Mouse (Mus musculus) myocyte (in vitro differentiated cells): Measurements from ENCODE around the gene Wnt10b.

ENCODE experiments used
- CEBPB ChIP-seq: IDR thresholded peaks from 2 replicates; pipeline ENCODE4 v1.6.1; 2011; ENCODE audit warnings: mild to moderate bottlenecking, moderate library complexity; ENCODE audit not compliant: poor library complexity, insufficient read depth, severe bottlenecking
- E2F4 ChIP-seq: IDR thresholded peaks from one replicate; pipeline ENCODE4 v1.6.1; 2011; ENCODE audit warnings: mild to moderate bottlenecking, control low read depth, moderate library complexity; ENCODE audit not compliant: insufficient read depth
- MAX ChIP-seq: IDR thresholded peaks from one replicate; pipeline ENCODE4 v1.6.1; 2011; ENCODE audit warnings: low read depth, mild to moderate bottlenecking, control low read depth
- MYOG ChIP-seq, 3 experiments: IDR thresholded peaks; one replicate each; pipeline ENCODE4 v1.6.1; 2011; ENCODE audit warnings: control low read depth in 2 of 3, low read depth in 2 of 3, mild to moderate bottlenecking in 2 of 3; ENCODE audit not compliant: insufficient read length in 2 of 3, control insufficient read depth in 1 of 3, insufficient read depth in 1 of 3
- POLR2A ChIP-seq: IDR thresholded peaks from one replicate; pipeline ENCODE4 v1.6.1; 2011; ENCODE audit warnings: low read depth, mild to moderate bottlenecking, control low read depth, moderate library complexity; ENCODE audit not compliant: insufficient read length
- POLR2AphosphoS2 ChIP-seq: IDR thresholded peaks from one replicate; pipeline ENCODE4 v1.6.1; 2011; ENCODE audit warnings: low read depth, control low read depth; ENCODE audit not compliant: insufficient read length
- SRF ChIP-seq: IDR thresholded peaks from one replicate; pipeline ENCODE4 v1.6.1; 2011; ENCODE audit warnings: low read depth; ENCODE audit not compliant: control insufficient read depth, insufficient read length
- TCF12 ChIP-seq: IDR thresholded peaks from one replicate; pipeline ENCODE4 v1.6.1; 2011; ENCODE audit warnings: mild to moderate bottlenecking, control low read depth; ENCODE audit not compliant: poor library complexity, insufficient read depth, severe bottlenecking
- USF1 ChIP-seq: IDR thresholded peaks from one replicate; pipeline ENCODE4 v1.6.1; 2011; ENCODE audit warnings: low read depth, mild to moderate bottlenecking, control low read depth, moderate library complexity

DNA sequence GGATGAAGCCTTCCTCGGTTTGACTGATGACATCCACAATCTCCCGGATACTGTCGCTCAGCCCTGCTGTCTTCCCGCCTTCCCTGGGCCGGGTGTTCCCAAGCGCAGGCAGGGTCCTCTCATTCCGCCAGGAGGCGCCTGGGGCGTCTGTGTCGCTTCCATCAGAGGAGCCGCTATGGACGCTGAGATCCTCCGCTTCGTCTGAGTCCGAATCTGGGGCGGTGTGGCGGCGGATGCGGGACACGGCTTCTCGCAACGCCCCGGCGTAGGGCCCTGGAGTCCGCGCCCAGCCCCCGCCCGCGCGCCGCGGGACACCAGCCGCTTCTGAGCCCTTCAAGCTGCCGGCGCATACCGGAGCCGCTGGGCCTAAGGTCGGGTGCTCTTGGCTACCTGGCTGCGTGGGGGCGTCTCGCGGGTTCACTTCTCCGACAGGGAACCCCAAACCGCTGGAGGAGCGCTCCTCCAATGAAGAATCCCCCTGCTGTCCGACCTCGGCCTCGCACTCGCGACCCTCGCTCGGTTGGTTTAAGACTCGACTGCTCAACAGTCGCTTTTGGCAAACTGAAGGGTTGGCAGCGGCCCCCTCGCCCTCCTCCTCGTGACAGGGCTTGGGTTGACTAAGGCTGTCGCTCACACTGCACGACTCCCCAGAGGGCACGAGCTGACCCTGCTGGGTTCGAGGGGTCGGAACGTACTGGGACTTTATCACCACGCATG lies 27.5 kb upstream of the Wnt10b start:
- TF ChIP-seq POLR2A: no peak
- TF ChIP-seq USF1: no peak
- TF ChIP-seq E2F4: no peak
- no peak for TF ChIP-seq MYOG (IDR thresholded peaks at IDR 0.05; ENCODE audit: control insufficient read depth in 1 of 3, insufficient read depth in 1 of 3, insufficient read length in 2 of 3, low read depth in 2 of 3)
- no peak for TF ChIP-seq POLR2AphosphoS2
- TF ChIP-seq TCF12: no peak
- no peak for TF ChIP-seq CEBPB
- no peak for TF ChIP-seq MAX
- no peak for TF ChIP-seq SRF
